Mouse (Mus musculus) retina, adult 2 months (tissue): ENCODE results near the gene Gm49384.
"Not testable (repeated sequence)": the region's sequence is repeated elsewhere in the genome, so short reads cannot be mapped to it uniquely, and the experiment has no call there.

Experiments used
- DNase-seq: peaks from one replicate; pipeline ENCODE4 v3.0.0-alpha.2; 2012; ENCODE audit warnings: low read depth, low spot score

Gm49384 gene

GRCm38 (mm10) chr12:69167656-69168460 lies 36.2 kb downstream of the Gm49384 start:
- no peak for DNase-seq

GRCm38 (mm10) chr12:69166861-69167581 lies 37.0 kb downstream of the Gm49384 start:
- DNase-seq, result not testable (repeated sequence)

GRCm38 (mm10) chr12:69164904-69165303 lies 39.2 kb downstream of the Gm49384 start:
- no peak for DNase-seq

- DNase-seq, result not testable (repeated sequence)
Observed at GRCm38 (mm10) chr12:69163586-69163985, 40.5 kb downstream of the Gm49384 start.

GRCm38 (mm10) chr12:69160677-69161076 lies 43.4 kb downstream of the Gm49384 start:
- DNase-seq, result not testable (repeated sequence)

GRCm38 (mm10) chr12:69159578-69159940 lies 44.5 kb downstream of the Gm49384 start:
- peak; percentile 74 for DNase-seq

- DNase-seq, result peak; percentile 96
Observed at GRCm38 (mm10) chr12:69158765-69159577, 45.1 kb downstream of the Gm49384 start, which contains the start of gene Rps29. Gene Rps29 (minus strand): TSS chr12:69159186.

GRCm38 (mm10) chr12:69158366-69158764 lies 45.7 kb downstream of the Gm49384 start:
- peak; percentile 3 for DNase-seq

- no peak for DNase-seq
Observed at GRCm38 (mm10) chr12:69157107-69157506, 47.0 kb downstream of the Gm49384 start.

GRCm38 (mm10) chr12:69156436-69156835 lies 47.6 kb downstream of the Gm49384 start:
- DNase-seq, result no peak

- DNase-seq, result no peak
Observed at GRCm38 (mm10) chr12:69155923-69156322, 48.1 kb downstream of the Gm49384 start.

GRCm38 (mm10) chr12:69150049-69150448 lies 54.0 kb downstream of the Gm49384 start:
- DNase-seq, result no peak

- DNase-seq, result no peak
Observed at GRCm38 (mm10) chr12:69147166-69147735, 56.8 kb downstream of the Gm49384 start.

- DNase-seq, result no peak
Observed at GRCm38 (mm10) chr12:69143460-69143859, 60.6 kb downstream of the Gm49384 start.

- no peak for DNase-seq
Observed at GRCm38 (mm10) chr12:69139841-69140240, 64.2 kb downstream of the Gm49384 start.
